Mouse (Mus musculus): ENCODE data around the gene Vmn2r19. TPM values are rescaled to one million over a fixed set of nuclear protein-coding genes. Genes with fewer than 3 reads are reported as not detected.

The Vmn2r19 gene
- polyA plus RNA-seq, 1 experiment = not detected

GRCm38 (mm10) chr6:123346141-123346540 is 38.0 kb downstream of the Vmn2r19 start:
- no peaks in the 10 kb centered on the region for H3K36me3 ChIP-seq (ENCODE audit: control insufficient read depth, insufficient read depth, low read length, poor library complexity, severe bottlenecking)
- TF ChIP-seq POLR2A (IDR thresholded peaks at IDR 0.05; ENCODE audit: insufficient read depth, low read length) = no peak
- no peak for TF ChIP-seq EP300 (IDR thresholded peaks at IDR 0.05; ENCODE audit: insufficient read depth, low read depth, low read length)
- no peak for TF ChIP-seq CTCF (IDR thresholded peaks at IDR 0.05; ENCODE audit: low read depth, low read length)
- H3K27ac ChIP-seq (ENCODE audit: insufficient read depth, low read length) = no peak overlapping the region
- no peaks in the 10 kb centered on the region for H3K4me1 ChIP-seq (ENCODE audit: control insufficient read depth, insufficient read depth, low read length)
- H3K27me3 ChIP-seq (ENCODE audit: control insufficient read depth, insufficient read depth, low read length, poor library complexity, severe bottlenecking) = no peaks in the 10 kb centered on the region
- H3K9me3 ChIP-seq (replicated peaks; ENCODE audit: control insufficient read depth, insufficient read depth, low read length, poor library complexity, severe bottlenecking) = no peaks in the 10 kb centered on the region
- no peak overlapping the region for H3K4me3 ChIP-seq (ENCODE audit: low read depth, low read length)
- no peak overlapping the region for H3K9ac ChIP-seq (ENCODE audit: low read depth, poor library complexity, severe bottlenecking)

Other genes with a start within 250 kb of the Vmn2r19 start
- not detected in 2 replicates for gene Clec4a2, start 201.9 kb upstream of the Vmn2r19 start, polyA plus RNA-seq (2011; ENCODE audit: insufficient read depth, insufficient read length, low read depth, missing spikeins)
- not detected in 2 replicates for gene Clec4b2, start 135.4 kb upstream of the Vmn2r19 start, polyA plus RNA-seq (2011; ENCODE audit: insufficient read depth, insufficient read length, low read depth, missing spikeins)
- not detected in 2 replicates for gene Clec4n, start 78.5 kb upstream of the Vmn2r19 start, polyA plus RNA-seq (2011; ENCODE audit: insufficient read depth, insufficient read length, low read depth, missing spikeins)
- not detected in 2 replicates for gene Clec4d, start 46.2 kb upstream of the Vmn2r19 start, polyA plus RNA-seq (2011; ENCODE audit: insufficient read depth, insufficient read length, low read depth, missing spikeins)
- gene Clec4e, start 18.5 kb upstream of the Vmn2r19 start, polyA plus RNA-seq (2011; ENCODE audit: insufficient read depth, insufficient read length, low read depth, missing spikeins) = not detected in 2 replicates
- gene Vmn2r20, start 109.8 kb downstream of the Vmn2r19 start, polyA plus RNA-seq (2011; ENCODE audit: insufficient read depth, insufficient read length, low read depth, missing spikeins) = not detected in 2 replicates
- not detected in 2 replicates for gene Vmn2r21, start 225.1 kb downstream of the Vmn2r19 start, polyA plus RNA-seq (2011; ENCODE audit: insufficient read depth, insufficient read length, low read depth, missing spikeins)